Mouse (Mus musculus) kidney, adult 2 months (tissue): ENCODE results near the gene Rps6ka2. TPM values are rescaled to one million over a fixed set of nuclear protein-coding genes. Genes with fewer than 3 reads are reported as not detected.

ENCODE experiments used
- DNase-seq: peaks from one replicate; pipeline ENCODE4 v3.0.0; 2021
- H3K27ac ChIP-seq: fragments of 200-500 bp; 2 replicates; pipeline ENCODE4 v1.5.1; 2012; ENCODE audit warnings: low read depth, low read length, control low read depth, inconsistent platforms; ENCODE audit not compliant: insufficient read depth
- H3K27me3 ChIP-seq: fragments of 200-500 bp; replicated peaks from 2 replicates; pipeline ENCODE4 v1.6.1; 2012; ENCODE audit warnings: mild to moderate bottlenecking, moderate library complexity, low read length, inconsistent platforms; ENCODE audit not compliant: control insufficient read depth, insufficient read depth
- H3K36me3 ChIP-seq: fragments of 200-500 bp; 2 replicates; pipeline ENCODE4 v1.6.1; 2012; ENCODE audit warnings: mild to moderate bottlenecking, moderate library complexity, low read length, inconsistent platforms; ENCODE audit not compliant: control insufficient read depth, insufficient read depth
- H3K4me1 ChIP-seq: fragments of 200-500 bp; 2 replicates; pipeline ENCODE4 v1.6.1; 2011; ENCODE audit warnings: low read length; ENCODE audit not compliant: control insufficient read depth, insufficient read depth
- H3K4me3 ChIP-seq: fragments of 200-500 bp; 2 replicates; pipeline ENCODE4 v1.5.1; 2011; ENCODE audit warnings: mild to moderate bottlenecking, low read depth, low read length, control low read depth; ENCODE audit not compliant: insufficient read depth
- CTCF ChIP-seq: fragments of 200-500 bp; conservative IDR thresholded peaks from 2 replicates; pipeline ENCODE4 v1.5.1; 2011; ENCODE audit warnings: low read depth, mild to moderate bottlenecking, control low read depth, low read length, moderate library complexity, mixed read lengths; ENCODE audit not compliant: insufficient read depth, insufficient read length
- POLR2A ChIP-seq: fragments of 200-500 bp; IDR thresholded peaks from one replicate; pipeline ENCODE4 v1.6.1; 2011; ENCODE audit warnings: low read depth, low read length, control low read depth
- WGBS: fragments of 180-500 bp; shearing (Covaris S2); methylation state at CpG from one replicate; pipeline ENCODE4 v1.1.7; 2018; 5-methylcytosine and 5-hydroxymethylcytosine counted together
- polyA plus RNA-seq: library from polyadenylated mRNA; depleted of rRNA; stranded (reverse); fragments of >200 nt; gene quantifications from 2 replicates; pipeline ENCODE4 v1.2.3, GENCODE M21; 2012

Gene Rps6ka2
- polyA plus RNA-seq, 1 experiment = 5.5 TPM

DNA sequence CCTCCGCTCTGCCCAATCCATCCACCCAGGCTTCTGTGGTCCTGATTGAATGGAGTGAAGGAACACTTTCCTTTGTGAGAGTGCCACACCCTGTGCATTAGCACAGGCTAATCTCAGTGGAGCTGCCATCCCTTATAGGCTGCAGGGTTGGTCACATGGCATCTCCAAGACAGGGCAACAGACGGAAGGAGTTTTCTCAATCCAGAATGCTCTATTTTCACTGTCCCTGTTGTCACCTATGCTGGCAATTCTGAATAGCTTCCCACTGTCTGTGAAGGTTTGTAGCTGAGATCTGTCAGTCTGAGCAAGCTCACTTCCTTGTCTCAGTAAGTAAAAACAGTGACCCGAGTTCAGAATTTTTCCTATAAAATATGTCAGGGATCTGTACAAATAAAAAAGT, 19.5 kb downstream of the Rps6ka2 start:
- no peaks in the 10 kb centered on the region for H3K4me1 ChIP-seq
- DNase-seq = no peak
- no peaks in the 10 kb centered on the region for H3K27me3 ChIP-seq
- TF ChIP-seq CTCF (no peak), POLR2A (no peak)
- no peak overlapping the region for H3K4me3 ChIP-seq
- no peaks in the 10 kb centered on the region for H3K36me3 ChIP-seq
- WGBS = 87% methylated on average over 3 of the region's 3 CpGs
- H3K27ac ChIP-seq = no peak overlapping the region

DNA sequence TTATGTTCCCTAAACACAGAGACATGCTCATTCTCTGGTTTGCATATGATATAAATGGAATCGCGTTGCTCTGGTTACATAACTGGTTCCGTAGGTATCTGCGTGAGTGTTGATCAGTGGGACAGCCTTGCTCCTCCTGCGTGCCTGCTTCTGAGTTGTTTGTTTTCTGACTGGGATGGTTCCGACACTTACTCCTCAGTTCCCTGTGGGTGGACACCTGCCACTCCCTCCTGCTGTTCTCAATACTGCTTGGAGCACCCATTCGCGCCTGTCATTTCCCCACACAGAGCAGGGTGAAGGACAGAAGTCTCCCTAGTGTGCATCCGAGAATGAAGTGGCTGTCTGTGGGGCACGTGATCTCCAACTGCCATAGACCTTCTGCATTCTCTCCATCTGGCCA, 20.1 kb downstream of the Rps6ka2 start:
- Histone ChIP-seq H3K36me3 (no peaks in the 10 kb centered on the region), H3K27me3 (no peaks in the 10 kb centered on the region), H3K4me1 (no peaks in the 10 kb centered on the region), H3K4me3 (no peak overlapping the region), H3K27ac (no peak overlapping the region)
- DNase-seq = no peak
- TF ChIP-seq POLR2A = no peak
- TF ChIP-seq CTCF = no peak
- WGBS = 88% methylated on average over 10 of the region's 10 CpGs

DNA sequence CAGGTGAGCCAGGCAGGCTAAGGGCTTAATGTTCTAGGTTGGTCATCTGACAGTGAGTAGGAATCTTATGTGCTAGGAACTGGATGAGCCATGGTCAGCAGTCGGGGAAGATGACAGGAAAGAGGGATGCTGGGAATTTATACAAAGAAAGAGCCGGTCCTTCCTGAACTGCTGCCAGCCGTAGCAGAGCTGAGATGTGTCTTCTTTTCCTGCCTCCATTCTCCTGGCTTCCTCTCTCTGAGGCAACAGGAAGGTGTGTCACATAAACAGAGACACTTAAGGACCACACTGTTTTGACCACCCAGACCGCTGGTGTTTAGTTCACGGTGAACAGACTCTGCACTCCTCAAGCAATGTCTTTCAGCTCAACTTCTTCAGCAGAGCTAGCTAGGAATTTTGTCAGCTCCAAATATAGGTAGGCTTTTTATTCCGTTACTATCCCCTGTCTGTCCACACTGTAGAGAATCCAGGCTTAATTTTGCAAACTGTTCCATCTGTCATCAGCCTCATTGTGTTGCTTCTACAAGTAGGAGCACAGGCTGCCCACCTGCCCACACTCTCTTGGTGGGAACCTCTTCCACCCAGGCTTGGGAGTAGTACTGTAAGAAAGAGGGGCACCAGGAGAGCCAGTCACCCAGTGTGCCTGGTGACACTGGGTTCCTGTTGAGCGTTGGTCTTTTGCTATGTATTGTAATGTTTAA, 24.4 kb downstream of the Rps6ka2 start:
- H3K4me3 ChIP-seq = no peak overlapping the region
- H3K27ac ChIP-seq = no peak overlapping the region
- no peaks in the 10 kb centered on the region for H3K27me3 ChIP-seq
- peak; percentile 45 for DNase-seq
- 80% methylated on average over 7 of the region's 7 CpGs for whole genome bisulfite sequencing
- TF ChIP-seq CTCF (no peak), POLR2A (no peak)
- H3K36me3 ChIP-seq = no peaks in the 10 kb centered on the region
- no peaks in the 10 kb centered on the region for H3K4me1 ChIP-seq

DNA sequence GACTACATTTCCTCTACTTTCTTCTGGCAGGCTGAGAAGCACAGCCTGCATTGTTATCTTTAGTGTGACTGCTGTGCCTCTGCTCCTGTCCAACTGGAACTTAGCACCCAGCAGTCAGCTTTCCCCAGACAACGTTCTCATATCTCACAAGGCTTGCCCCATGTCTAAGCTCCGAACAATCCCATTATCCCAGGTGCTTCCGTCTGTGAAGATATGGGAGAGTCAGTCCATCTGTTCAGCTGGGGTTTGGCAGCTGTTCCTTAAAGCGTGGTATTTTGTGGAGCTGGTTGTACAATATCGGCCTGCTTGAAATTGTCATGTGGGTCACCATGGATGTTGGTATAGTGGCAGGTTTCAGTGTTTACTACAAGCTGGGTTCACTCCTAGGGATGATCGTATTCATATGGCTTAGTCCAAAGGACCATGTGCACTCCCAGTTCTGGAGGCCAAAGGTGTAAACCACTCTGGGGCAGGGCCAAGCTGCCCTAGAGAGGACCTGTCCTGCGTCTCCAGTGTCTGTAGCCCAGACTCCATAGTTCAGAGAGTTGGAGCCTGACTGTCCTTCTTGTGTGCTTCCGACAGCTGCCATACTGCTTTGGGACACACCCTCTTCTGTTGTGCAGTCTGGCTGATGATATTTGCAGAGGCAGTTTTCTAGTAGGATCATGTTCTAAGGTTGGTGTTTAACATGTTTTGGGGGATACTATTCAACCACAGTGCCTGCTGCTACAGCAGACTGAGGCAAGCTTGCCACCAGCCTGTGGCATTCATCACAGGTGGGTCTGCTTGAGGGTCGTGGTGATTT, 27.4 kb downstream of the Rps6ka2 start:
- Histone ChIP-seq H3K4me1 (no peaks in the 10 kb centered on the region), H3K27me3 (no peaks in the 10 kb centered on the region), H3K27ac (no peak overlapping the region), H3K4me3 (no peak overlapping the region), H3K36me3 (no peaks in the 10 kb centered on the region)
- peak; percentile 45 for DNase-seq
- no peak for TF ChIP-seq CTCF
- 60% methylated on average over 9 of the region's 9 CpGs for WGBS

DNA sequence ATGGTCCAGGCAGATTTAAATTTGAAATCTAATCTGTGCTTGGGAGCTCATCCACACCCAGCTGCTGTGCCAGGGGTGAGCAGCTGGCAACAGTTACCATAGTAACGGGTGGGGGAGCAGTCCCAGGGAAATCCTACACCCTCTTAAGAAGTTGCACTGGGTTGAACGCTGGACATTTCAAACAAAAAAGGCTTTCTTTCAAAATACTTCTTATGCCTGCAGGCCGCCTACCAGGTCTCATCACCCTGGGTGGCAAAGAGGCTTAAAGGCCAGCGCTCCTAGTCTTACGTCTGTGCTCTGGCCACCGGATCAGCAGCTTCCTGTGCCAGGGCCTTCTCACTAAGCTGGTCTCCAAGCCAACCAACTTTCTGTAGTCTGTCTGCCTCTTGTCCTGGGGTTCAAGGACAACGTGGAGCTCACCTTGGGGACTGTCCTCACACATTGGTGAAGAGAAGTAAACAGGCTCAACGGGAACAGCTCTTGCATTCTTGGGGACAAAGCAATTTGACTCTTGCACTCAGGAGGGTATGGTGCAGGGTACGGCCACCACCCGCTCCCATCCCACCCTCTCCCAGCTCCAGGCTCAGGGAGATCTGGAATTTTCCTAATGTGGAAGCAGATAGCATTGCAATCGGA, 35.0 kb downstream of the Rps6ka2 start:
- H3K4me1 ChIP-seq = no peaks in the 10 kb centered on the region
- TF ChIP-seq CTCF = no peak
- no peak for TF ChIP-seq POLR2A
- H3K27ac ChIP-seq = no peak overlapping the region
- WGBS = 73% methylated on average over 11 of the region's 11 CpGs
- no peak overlapping the region for H3K4me3 ChIP-seq
- H3K36me3 ChIP-seq = no peaks in the 10 kb centered on the region
- no peak for DNase-seq
- no peaks in the 10 kb centered on the region for H3K27me3 ChIP-seq

DNA sequence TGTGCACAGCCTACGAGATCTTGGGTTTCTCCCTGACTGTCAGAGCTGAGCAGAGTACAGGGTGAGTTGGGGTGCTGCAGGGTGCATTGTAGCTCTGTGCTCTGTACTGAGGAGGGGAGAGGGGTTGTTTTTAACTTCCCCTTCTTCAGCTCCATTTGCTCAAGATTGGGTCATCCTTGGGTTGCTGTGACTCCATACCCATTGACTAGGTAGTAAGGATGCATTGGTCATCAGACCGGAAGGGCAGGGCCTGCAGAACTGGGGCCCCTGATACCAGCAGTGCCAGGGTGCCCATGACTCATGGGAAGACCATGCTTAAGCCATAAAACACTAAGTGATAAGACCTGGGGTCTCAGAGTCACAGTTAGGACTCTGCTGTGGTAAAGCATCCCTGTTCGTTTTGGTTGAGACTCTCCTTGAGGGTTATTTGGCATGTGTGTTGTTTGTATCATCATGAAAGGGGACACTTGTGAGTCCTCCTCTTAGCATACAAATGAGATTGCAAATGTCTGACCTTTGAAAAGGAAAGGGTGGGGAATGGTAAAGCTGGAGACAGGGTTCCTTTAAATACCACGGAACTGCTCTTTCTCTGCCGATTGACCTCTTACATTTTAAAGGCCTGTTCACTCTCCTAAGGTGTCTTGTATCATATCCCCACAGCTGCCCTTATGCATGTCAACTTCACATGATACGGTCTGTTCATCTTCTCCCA, 36.7 kb downstream of the Rps6ka2 start:
- WGBS = 80% methylated on average over 6 of the region's 6 CpGs
- Histone ChIP-seq H3K27me3 (no peaks in the 10 kb centered on the region), H3K27ac (no peak overlapping the region), H3K4me1 (no peaks in the 10 kb centered on the region), H3K4me3 (no peak overlapping the region), H3K36me3 (no peaks in the 10 kb centered on the region)
- DNase-seq = no peak
- TF ChIP-seq CTCF (no peak), POLR2A (no peak)
